Mouse (Mus musculus) stomach, embryonic 16.5 days (tissue): ENCODE data around the gene Ankrd6. TPM values are rescaled to one million over a fixed set of nuclear protein-coding genes. Genes with fewer than 3 reads are reported as not detected.

Source experiments
- ATAC-seq: fragments of 200-750 bp; cut with Nextera tagmentation; 2 replicates; pipeline ENCODE4 v1.8.0; 2017; ENCODE audit warnings: moderate number of reproducible peaks, moderate TSS enrichment; ENCODE audit not compliant: insufficient read depth, low FRiP score
- H3K27ac ChIP-seq: fragments of 300-500 bp; sonication (generic); 2 replicates; pipeline ENCODE4 v1.5.1; 2014; ENCODE audit warnings: low read length
- H3K27me3 ChIP-seq: fragments of 300-500 bp; sonication (generic); 2 replicates; pipeline ENCODE4 v1.6.1; 2014; ENCODE audit warnings: low read length, control low read depth, mixed read lengths; ENCODE audit not compliant: control insufficient read depth, insufficient read depth
- H3K36me3 ChIP-seq: fragments of 300-500 bp; sonication (generic); 2 replicates; pipeline ENCODE4 v1.6.1; 2014; ENCODE audit warnings: low read length; ENCODE audit not compliant: control insufficient read depth, insufficient read depth
- H3K4me1 ChIP-seq: fragments of 300-500 bp; sonication (generic); 2 replicates; pipeline ENCODE4 v1.6.1; 2014; ENCODE audit warnings: low read length, control low read depth, mixed read lengths; ENCODE audit not compliant: control insufficient read depth, insufficient read depth
- H3K4me2 ChIP-seq: fragments of 300-500 bp; sonication (generic); 2 replicates; pipeline ENCODE4 v1.6.1; 2014; ENCODE audit warnings: low read depth, low read length, mixed read lengths
- H3K4me3 ChIP-seq: fragments of 300-500 bp; sonication (generic); replicated peaks from 2 replicates; pipeline ENCODE4 v1.5.1; 2014; ENCODE audit warnings: mild to moderate bottlenecking, low read length
- H3K9ac ChIP-seq: fragments of 300-500 bp; sonication (generic); 2 replicates; pipeline ENCODE4 v1.6.1; 2014; ENCODE audit warnings: low read length
- H3K9me3 ChIP-seq: fragments of 300-500 bp; sonication (generic); replicated peaks from 2 replicates; pipeline ENCODE4 v1.6.1; 2016; ENCODE audit warnings: low read length, control low read depth; ENCODE audit not compliant: control insufficient read depth
- WGBS: fragments of 180-500 bp; shearing (Covaris S2); extraction: QIAGEN DNeasy Blood & Tissue Kit; methylation state at CpG from one replicate; pipeline ENCODE4 v1.1.7; 2014; 5-methylcytosine and 5-hydroxymethylcytosine counted together
- polyA plus RNA-seq: library from polyadenylated mRNA; unstranded; fragments of >200 nt; fragmentation: Nextera tagmentation; extraction: Ambion mirVana; gene quantifications from 2 replicates; pipeline ENCODE4 v1.2.1, GENCODE M21; 2015

Ankrd6 gene
- polyA plus RNA-seq, 1 experiment from 2014 or later: 6.3 TPM

GRCm38 (mm10) chr4:32936762-32937341, 13.8 kb downstream of the Ankrd6 start:
- Histone ChIP-seq H3K36me3 (no peaks in the 10 kb centered on the region), H3K4me2 (0 out of 2 replicates have a peak overlapping the region, but pooled peaks have one; percentile 4), H3K9me3 (no peaks in the 10 kb centered on the region), H3K4me1 (peaks cover 4% of the 10 kb centered on the region), H3K27me3 (no peaks in the 10 kb centered on the region), H3K27ac (peak overlapping the region; percentile 70), H3K9ac (no peak overlapping the region), H3K4me3 (no peak overlapping the region)
- 24% methylated on average over 9 of the region's 9 CpGs for WGBS
- no peak for ATAC-seq

DNA sequence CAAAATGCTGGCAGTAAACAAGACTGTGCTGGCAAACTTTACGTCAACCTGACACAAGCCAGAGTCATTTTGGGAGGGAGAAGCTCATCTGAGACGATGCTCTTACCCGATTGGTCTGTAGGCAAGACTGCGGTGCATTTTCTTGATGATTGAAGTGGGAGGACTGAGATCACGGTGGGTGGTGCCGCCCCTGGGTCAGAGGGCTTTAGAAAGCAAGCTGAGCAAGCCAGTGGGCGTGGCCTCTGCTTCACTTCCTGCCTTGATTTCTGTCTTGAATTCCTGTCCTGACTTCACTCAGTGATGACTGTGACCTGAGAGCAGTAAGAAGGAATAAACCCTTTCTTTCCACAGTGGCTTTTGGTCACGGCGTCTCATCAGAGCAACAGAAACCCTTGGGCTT, 18.6 kb downstream of the Ankrd6 start:
- Histone ChIP-seq H3K9ac (no peak overlapping the region), H3K4me3 (no peak overlapping the region), H3K4me2 (no peak overlapping the region), H3K9me3 (no peaks in the 10 kb centered on the region), H3K4me1 (peaks cover 3% of the 10 kb centered on the region), H3K27me3 (no peaks in the 10 kb centered on the region), H3K36me3 (no peaks in the 10 kb centered on the region), H3K27ac (no peak overlapping the region)
- ATAC-seq: no peak
- 57% methylated on average over 9 of the region's 9 CpGs for WGBS

- no peaks in the 10 kb centered on the region for H3K9me3 ChIP-seq
- WGBS: 94% methylated on average over 5 of the region's 5 CpGs
- no peak overlapping the region for H3K9ac ChIP-seq
- no peak overlapping the region for H3K27ac ChIP-seq
- no peak overlapping the region for H3K4me2 ChIP-seq
- H3K4me3 ChIP-seq: no peak overlapping the region
- ATAC-seq: no peak
- H3K27me3 ChIP-seq: no peaks in the 10 kb centered on the region
- H3K4me1 ChIP-seq: no peaks in the 10 kb centered on the region
- no peaks in the 10 kb centered on the region for H3K36me3 ChIP-seq
These were observed 20.9 kb downstream of the Ankrd6 start for GRCm38 (mm10) chr4:32929750-32930149.

DNA sequence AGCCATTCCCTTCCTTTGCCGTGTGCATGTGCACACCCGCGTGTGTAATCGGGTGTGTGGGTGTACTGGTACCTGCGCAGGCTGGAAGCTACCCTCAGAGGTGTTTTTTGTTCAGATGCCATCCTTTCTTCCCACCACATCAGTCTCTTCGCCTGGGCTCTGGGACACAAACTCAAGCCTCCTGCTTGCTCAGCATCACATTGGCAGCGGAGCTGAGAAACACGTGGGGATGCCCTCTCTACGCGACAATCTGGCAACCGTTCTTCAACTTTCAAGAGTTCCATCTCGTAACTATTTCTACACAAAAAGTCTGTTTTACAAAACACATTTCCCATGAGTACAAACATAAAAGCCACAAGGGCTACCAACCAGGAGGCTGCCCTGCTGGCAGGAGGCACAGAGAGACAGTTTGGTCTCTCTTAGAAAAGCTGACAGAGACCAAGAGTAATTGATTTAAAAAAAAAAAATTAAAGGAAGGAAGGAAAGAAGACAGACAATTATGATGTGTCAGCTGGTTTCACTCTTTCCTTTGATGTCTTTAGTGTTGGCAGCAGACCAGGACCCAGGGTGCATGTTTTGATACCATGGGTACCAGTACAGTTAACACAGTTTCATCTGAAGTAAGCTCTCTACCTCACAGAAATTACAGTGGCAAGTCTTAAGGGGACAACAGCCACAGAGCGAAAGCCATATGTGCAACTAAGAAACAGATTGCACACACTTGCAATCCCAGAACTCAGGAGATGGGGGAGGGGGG, 21.8 kb downstream of the Ankrd6 start:
- no peaks in the 10 kb centered on the region for H3K9me3 ChIP-seq
- H3K4me1 ChIP-seq: no peaks in the 10 kb centered on the region
- no peaks in the 10 kb centered on the region for H3K27me3 ChIP-seq
- H3K4me3 ChIP-seq: no peak overlapping the region
- 91% methylated on average over 13 of the region's 13 CpGs for WGBS
- H3K9ac ChIP-seq: no peak overlapping the region
- no peak overlapping the region for H3K4me2 ChIP-seq
- ATAC-seq: no peak
- H3K27ac ChIP-seq: no peak overlapping the region
- H3K36me3 ChIP-seq: no peaks in the 10 kb centered on the region

DNA sequence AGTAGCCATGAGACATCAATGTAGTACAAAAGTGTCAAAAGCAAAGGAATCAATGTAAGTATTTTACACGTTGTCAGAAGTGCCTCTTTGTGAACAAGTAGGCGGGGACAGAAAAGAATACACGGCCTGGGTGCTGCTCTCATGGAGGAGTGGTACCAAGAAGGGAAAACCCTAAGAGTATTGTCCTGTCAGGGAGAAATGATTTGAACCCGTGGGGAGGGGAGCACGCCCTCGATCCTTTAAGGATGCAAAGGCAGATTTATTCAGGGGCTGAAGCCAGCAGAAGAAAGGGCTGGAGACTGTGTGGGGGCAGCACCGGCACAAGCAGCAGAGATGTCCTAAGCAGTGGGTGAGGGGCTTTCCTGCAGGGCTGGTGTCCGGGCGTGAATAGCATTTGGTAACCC, 26.7 kb downstream of the Ankrd6 start:
- no peaks in the 10 kb centered on the region for H3K9me3 ChIP-seq
- WGBS: 45% methylated on average over 9 of the region's 9 CpGs

GRCm38 (mm10) chr4:32923436-32923835, 27.2 kb downstream of the Ankrd6 start:
- Histone ChIP-seq H3K4me3 (no peak overlapping the region), H3K9me3 (no peaks in the 10 kb centered on the region), H3K4me2 (no peak overlapping the region), H3K27me3 (no peaks in the 10 kb centered on the region), H3K36me3 (no peaks in the 10 kb centered on the region), H3K4me1 (no peaks in the 10 kb centered on the region), H3K9ac (no peak overlapping the region), H3K27ac (no peak overlapping the region)
- 15% methylated on average over 10 of the region's 10 CpGs for WGBS
- no peak for ATAC-seq

More for the DNA sequence above, 26.7 kb downstream of the Ankrd6 start:
- no peaks in the 10 kb centered on the region for H3K27me3 ChIP-seq
- H3K4me1 ChIP-seq: no peaks in the 10 kb centered on the region
- H3K27ac ChIP-seq: no peak overlapping the region
- no peak overlapping the region for H3K4me2 ChIP-seq
- no peak overlapping the region for H3K9ac ChIP-seq
- ATAC-seq: no peak
- no peak overlapping the region for H3K4me3 ChIP-seq
- no peaks in the 10 kb centered on the region for H3K36me3 ChIP-seq

DNA sequence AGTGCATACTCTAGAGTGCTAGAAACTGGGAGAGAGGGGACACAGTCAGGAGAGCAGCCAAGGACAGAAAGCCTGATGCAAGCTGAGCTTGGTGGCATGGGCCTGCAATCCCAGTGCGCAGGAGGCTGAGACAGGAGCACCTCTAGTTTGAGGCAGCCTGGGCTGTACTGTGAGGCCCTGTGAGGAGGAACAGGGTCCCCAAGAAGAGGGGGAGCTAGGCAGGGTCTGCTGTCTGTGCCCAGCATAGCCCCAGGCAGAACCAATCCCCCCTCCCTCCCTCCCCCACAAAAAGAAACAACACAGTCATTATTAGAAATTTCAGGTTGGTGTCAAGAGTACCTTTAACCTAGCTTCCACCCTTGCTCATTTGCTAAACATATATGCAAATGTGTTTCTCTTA, 27.8 kb downstream of the Ankrd6 start:
- Histone ChIP-seq H3K4me2 (no peak overlapping the region), H3K27me3 (no peaks in the 10 kb centered on the region), H3K9me3 (no peaks in the 10 kb centered on the region), H3K9ac (no peak overlapping the region), H3K4me3 (no peak overlapping the region), H3K36me3 (no peaks in the 10 kb centered on the region), H3K27ac (no peak overlapping the region), H3K4me1 (no peaks in the 10 kb centered on the region)
- ATAC-seq: no peak
- WGBS: 93% methylated on average over 1 of the region's 1 CpGs

DNA sequence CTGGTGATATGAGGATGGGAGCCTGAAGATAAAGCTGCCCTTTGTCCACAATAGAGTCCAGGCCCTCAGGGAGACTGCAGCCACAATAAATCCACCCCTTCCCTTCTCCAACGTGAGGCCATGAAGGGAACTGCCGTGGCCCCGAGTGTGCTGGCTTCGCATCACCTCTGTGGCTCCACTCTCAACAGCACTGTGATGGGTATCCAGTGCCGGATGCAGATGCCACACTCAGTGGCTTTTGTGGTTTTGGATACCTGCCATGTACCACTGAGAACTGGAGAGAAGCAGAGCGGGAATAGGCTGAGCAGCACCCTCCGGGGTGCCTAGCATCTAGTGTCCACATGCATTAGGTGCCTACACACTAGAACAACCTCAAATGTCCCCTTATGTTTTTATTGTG, 29.8 kb downstream of the Ankrd6 start:
- Histone ChIP-seq H3K9ac (no peak overlapping the region), H3K27ac (no peak overlapping the region), H3K4me1 (0 out of 2 replicates have a peak, but pooled peaks cover 7% of the 10 kb centered on the region), H3K4me2 (no peak overlapping the region), H3K9me3 (no peaks in the 10 kb centered on the region), H3K4me3 (no peak overlapping the region), H3K36me3 (no peaks in the 10 kb centered on the region), H3K27me3 (no peaks in the 10 kb centered on the region)
- no peak for ATAC-seq
- 76% methylated on average over 7 of the region's 7 CpGs for WGBS

- Histone ChIP-seq H3K4me1 (0 out of 2 replicates have a peak, but pooled peaks cover 10% of the 10 kb centered on the region), H3K36me3 (no peaks in the 10 kb centered on the region), H3K4me2 (no peak overlapping the region), H3K4me3 (no peak overlapping the region), H3K27me3 (no peaks in the 10 kb centered on the region), H3K9me3 (no peaks in the 10 kb centered on the region), H3K27ac (no peak overlapping the region), H3K9ac (no peak overlapping the region)
- ATAC-seq: no peak
- WGBS: 71% methylated on average over 5 of the region's 5 CpGs
These were observed 32.1 kb downstream of the Ankrd6 start for GRCm38 (mm10) chr4:32918571-32918970.
